Mouse (Mus musculus) liver, adult 2 months (tissue): ENCODE measurements around the gene Armc7.

Source experiments
- CTCF ChIP-seq: fragments of 200-500 bp; IDR thresholded peaks from 2 replicates; pipeline ENCODE4 v1.5.1; 2011; ENCODE audit warnings: low read depth, low read length, control low read depth
- POLR2A ChIP-seq: fragments of 200-500 bp; IDR thresholded peaks from 2 replicates; pipeline ENCODE4 v1.6.1; 2011; ENCODE audit warnings: low read length, control low read depth; ENCODE audit not compliant: insufficient read depth; ENCODE audit errors: extremely low read depth

- TF ChIP-seq CTCF (no peak), POLR2A (no peak)
These were observed 35.0 kb downstream of the Armc7 start for GRCm38 (mm10) chr11:115510507-115510888.
